Mouse (Mus musculus) hindbrain, embryonic 12.5 days (tissue): ENCODE data around the gene Adipoq. TPM values are rescaled to one million over a fixed set of nuclear protein-coding genes. Genes with fewer than 3 reads are reported as not detected.

Experiments used
- ATAC-seq: fragments of 200-750 bp; cut with Nextera tagmentation; 2 replicates; pipeline ENCODE4 v1.8.0; 2017; ENCODE audit warnings: moderate TSS enrichment; ENCODE audit not compliant: low FRiP score
- H3K27ac ChIP-seq: fragments of 300-500 bp; sonication (generic); 2 replicates; pipeline ENCODE4 v1.5.1; 2016; ENCODE audit warnings: mild to moderate bottlenecking
- H3K27me3 ChIP-seq: fragments of 300-500 bp; sonication (generic); 2 replicates; pipeline ENCODE4 v1.6.1; 2016; ENCODE audit warnings: mild to moderate bottlenecking
- H3K36me3 ChIP-seq: fragments of 300-500 bp; sonication (generic); 2 replicates; pipeline ENCODE4 v1.6.1; 2016; ENCODE audit warnings: mild to moderate bottlenecking
- H3K4me1 ChIP-seq: fragments of 300-500 bp; sonication (generic); 2 replicates; pipeline ENCODE4 v1.6.1; 2016
- H3K4me2 ChIP-seq: fragments of 300-500 bp; sonication (generic); replicated peaks from 2 replicates; pipeline ENCODE4 v1.6.1; 2016; ENCODE audit warnings: mild to moderate bottlenecking
- H3K4me3 ChIP-seq: fragments of 300-500 bp; sonication (generic); 2 replicates; pipeline ENCODE4 v1.5.1; 2016; ENCODE audit warnings: mild to moderate bottlenecking
- H3K9ac ChIP-seq: fragments of 300-500 bp; sonication (generic); 2 replicates; pipeline ENCODE4 v1.6.1; 2016; ENCODE audit warnings: mild to moderate bottlenecking, moderate library complexity
- H3K9me3 ChIP-seq: fragments of 300-500 bp; sonication (generic); replicated peaks from 2 replicates; pipeline ENCODE4 v1.6.1; 2016; ENCODE audit warnings: mild to moderate bottlenecking
- WGBS: fragments of 180-500 bp; shearing (Covaris S2); methylation state at CpG from one replicate; pipeline ENCODE4 v1.1.7; 2016; 5-methylcytosine and 5-hydroxymethylcytosine counted together
- microRNA-seq: library from miRNA; unstranded; fragments of <30 nt; microRNA quantifications from one replicate; pipeline ENCODE4, GENCODE M21; 2017
- polyA plus RNA-seq: library from polyadenylated mRNA; unstranded; fragments of >200 nt; fragmentation: Nextera tagmentation; extraction: Ambion mirVana; gene quantifications from 2 replicates; pipeline ENCODE4 v1.2.1, GENCODE M21; 2016

Adipoq gene
- polyA plus RNA-seq, 1 experiment from 2014 or later = not detected

DNA sequence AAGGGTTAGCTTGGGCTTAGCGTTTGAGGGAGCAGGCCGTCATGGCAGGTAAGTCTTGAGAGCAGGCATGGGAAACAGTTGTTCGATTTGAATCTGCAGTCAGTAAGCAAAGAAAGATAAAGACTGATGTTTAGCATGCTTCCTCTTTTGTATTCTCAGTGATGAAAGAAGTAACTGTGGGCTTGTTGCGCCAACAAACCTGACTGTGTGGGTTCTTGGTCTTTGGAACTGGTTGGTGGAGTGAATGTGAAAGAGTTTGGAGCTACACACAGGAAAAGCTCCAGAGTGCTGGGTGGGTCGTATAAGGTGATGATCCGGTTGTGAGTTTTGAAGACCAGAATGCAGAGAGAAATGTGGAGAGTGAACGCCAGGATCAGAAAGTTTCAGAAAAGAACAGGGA, 49.3 kb downstream of the Adipoq start:
- no peak for ATAC-seq
- no peaks in the 10 kb centered on the region for H3K27me3 ChIP-seq
- H3K36me3 ChIP-seq = no peaks in the 10 kb centered on the region

DNA sequence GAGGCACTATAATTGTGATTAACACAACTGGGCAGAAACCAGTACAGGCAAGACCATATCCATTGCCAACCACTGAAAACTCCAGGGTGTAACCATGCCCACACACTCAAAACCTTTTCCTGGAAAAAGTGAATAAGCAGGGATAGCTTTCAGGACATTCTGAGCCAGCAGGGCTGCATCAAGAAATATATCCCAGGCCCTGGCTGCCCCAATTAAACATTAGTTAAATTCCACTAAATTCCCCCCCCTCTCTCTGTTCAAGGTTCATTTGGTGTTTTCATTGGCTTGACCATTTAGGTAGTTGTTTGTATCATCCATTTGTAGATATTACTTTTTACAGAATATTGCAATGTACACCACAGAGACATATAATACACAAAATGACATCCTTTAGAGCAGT, 50.0 kb downstream of the Adipoq start:
- Histone ChIP-seq H3K4me3 (no peak overlapping the region), H3K9ac (no peak overlapping the region), H3K9me3 (no peaks in the 10 kb centered on the region), H3K27ac (no peak overlapping the region), H3K4me1 (no peaks in the 10 kb centered on the region), H3K27me3 (no peaks in the 10 kb centered on the region), H3K36me3 (no peaks in the 10 kb centered on the region), H3K4me2 (no peak overlapping the region)
- ATAC-seq = no peak

More for the DNA sequence above, 49.3 kb downstream of the Adipoq start:
- Histone ChIP-seq H3K4me1 (no peaks in the 10 kb centered on the region), H3K4me2 (no peak overlapping the region), H3K27ac (no peak overlapping the region), H3K4me3 (no peak overlapping the region), H3K9me3 (no peaks in the 10 kb centered on the region), H3K9ac (no peak overlapping the region)
- WGBS = 89% methylated on average over 7 of the region's 7 CpGs

DNA sequence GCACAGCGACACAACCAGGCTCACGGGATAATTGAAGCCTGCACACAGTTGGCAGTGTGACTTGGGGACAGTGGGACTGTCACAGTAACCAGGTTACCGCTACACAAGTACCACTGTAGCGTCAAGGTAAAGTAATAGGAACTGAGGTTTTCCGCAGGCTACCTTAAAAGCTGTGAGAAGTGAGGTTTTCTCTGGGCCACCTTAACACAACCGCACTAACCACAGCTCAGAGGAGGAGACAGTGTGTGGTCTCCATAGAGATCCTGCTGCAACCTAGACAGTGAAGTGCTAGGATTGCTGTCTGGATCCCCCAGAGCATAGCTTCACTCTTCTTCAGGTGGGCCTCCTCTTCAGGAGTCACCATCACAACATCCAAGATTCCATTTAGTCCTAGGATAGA, 50.5 kb downstream of the Adipoq start:
- H3K36me3 ChIP-seq = no peaks in the 10 kb centered on the region
- H3K4me3 ChIP-seq = no peak overlapping the region
- no peak overlapping the region for H3K4me2 ChIP-seq
- WGBS = 90% methylated on average over 6 of the region's 6 CpGs
- no peak overlapping the region for H3K27ac ChIP-seq
- no peaks in the 10 kb centered on the region for H3K27me3 ChIP-seq
- H3K9ac ChIP-seq = no peak overlapping the region
- H3K4me1 ChIP-seq = no peaks in the 10 kb centered on the region
- no peaks in the 10 kb centered on the region for H3K9me3 ChIP-seq
- ATAC-seq = no peak

DNA sequence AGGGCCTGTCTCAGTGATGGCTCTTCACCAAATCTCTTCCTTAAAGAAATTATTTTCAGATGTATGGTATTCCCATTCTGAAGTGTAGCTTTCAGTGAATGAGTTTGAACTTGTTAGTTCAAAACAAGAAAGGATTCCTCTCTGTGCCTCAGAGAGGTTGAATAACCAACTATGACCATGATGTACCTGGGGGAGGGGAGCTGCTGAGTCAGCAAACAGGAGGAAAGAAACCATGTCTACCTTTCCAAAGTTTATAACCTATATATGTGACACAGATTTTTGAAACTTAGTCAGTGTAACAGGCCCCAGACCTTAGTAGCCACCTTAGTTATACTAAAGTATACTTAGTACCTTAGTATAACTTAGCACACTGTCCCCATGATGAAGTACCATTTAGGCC, 55.2 kb downstream of the Adipoq start:
- Histone ChIP-seq H3K36me3 (no peaks in the 10 kb centered on the region), H3K27ac (no peak overlapping the region), H3K4me1 (no peaks in the 10 kb centered on the region), H3K9ac (no peak overlapping the region), H3K4me2 (no peak overlapping the region), H3K4me3 (no peak overlapping the region), H3K9me3 (no peaks in the 10 kb centered on the region), H3K27me3 (no peaks in the 10 kb centered on the region)
- ATAC-seq = no peak

Small RNA genes lying within 50 kb of the gene (microRNA-seq; reads per million reads assigned to microRNA genes)
- gene Gm49346 = not detected

Other genes starting within 250 kb of the Adipoq start
- not detected in 2 replicates for gene Fetub, start 228.2 kb upstream of the Adipoq start, polyA plus RNA-seq
- 0.18 TPM in 1 of 2 replicates, not detected in the other for gene Hrg, start 195.5 kb upstream of the Adipoq start, polyA plus RNA-seq
- gene Kng2, start 117.1 kb upstream of the Adipoq start, polyA plus RNA-seq = not detected in 2 replicates
- not detected in 2 replicates for gene Kng1, start 88.7 kb upstream of the Adipoq start, polyA plus RNA-seq
- gene Eif4a2, start 39.1 kb upstream of the Adipoq start, polyA plus RNA-seq = 240 and 269 TPM in 2 replicates
- 94.2 and 97.2 TPM in 2 replicates for gene Rfc4, start 18.8 kb upstream of the Adipoq start, polyA plus RNA-seq
- gene St6gal1, start 78.2 kb downstream of the Adipoq start, polyA plus RNA-seq = 38.7 and 40.0 TPM in 2 replicates